Mouse (Mus musculus): ENCODE results near the gene Slc9a3r2. TPM values are rescaled to one million over a fixed set of nuclear protein-coding genes. Genes with fewer than 3 reads are reported as not detected.
A peak's percentile ranks its signal among the peaks of the same experiment; 100 is the strongest.

Gene Slc9a3r2
- polyA plus RNA-seq, 1 experiment from 2014 or later: 56.6 TPM

DNA sequence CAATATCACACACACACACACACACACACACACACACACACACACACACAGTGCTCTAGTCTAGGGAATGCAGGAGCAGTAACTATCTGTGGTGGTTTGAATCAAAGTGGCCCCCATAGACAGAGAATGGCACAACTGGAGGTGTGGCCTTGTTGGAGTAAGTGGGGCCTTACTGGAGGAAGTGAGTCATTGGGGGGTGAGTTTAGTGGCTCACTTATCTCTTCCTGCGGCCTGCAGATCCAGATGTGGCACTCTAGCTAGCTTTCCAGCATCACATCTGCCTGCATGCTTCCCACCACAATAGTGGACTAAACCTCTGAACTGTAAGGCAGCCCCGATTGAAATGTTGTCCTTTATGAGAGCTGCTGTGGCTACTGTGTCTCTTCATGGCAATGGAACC is 39.4 kb downstream of the Slc9a3r2 start:
- Histone ChIP-seq H3K4me2 (no peak overlapping the region), H3K9ac (no peak overlapping the region), H3K36me3 (peaks cover 70% of the 10 kb centered on the region), H3K4me3 (no peak overlapping the region), H3K27me3 (replicated peaks) (no peaks in the 10 kb centered on the region), H3K9me3 (replicated peaks) (no peaks in the 10 kb centered on the region), H3K27ac (ENCODE audit: poor library complexity, severe bottlenecking) (peak overlapping the region; percentile 29; the same call in 1 of the 2 replicates), H3K4me1 (replicated peaks) (peaks cover 11% of the 10 kb centered on the region)
- WGBS: 50% methylated on average over 2 of the region's 2 CpGs
- ATAC-seq (ENCODE audit: insufficient number of reproducible peaks, low FRiP score): peak; percentile 54; the same call in 1 of the 2 replicates

DNA sequence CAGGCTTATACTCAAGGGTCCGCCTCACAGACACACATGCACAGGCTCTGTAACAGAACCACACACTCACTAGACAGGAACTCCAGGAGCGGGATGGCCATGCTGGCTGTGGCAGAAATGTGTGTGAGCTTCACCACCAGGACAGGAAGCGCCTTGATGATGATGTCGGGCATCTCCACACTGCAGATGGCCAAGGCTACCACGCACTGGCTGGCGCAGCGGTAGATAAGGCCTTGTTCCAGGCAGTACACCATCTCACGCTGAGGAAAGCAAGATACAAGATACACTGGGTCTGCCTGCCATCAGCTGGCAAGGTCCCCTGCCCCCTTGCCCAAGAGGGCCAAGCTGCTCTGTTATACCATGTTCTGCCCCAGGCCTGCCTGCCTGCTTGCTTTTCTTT is 41.3 kb downstream of the Slc9a3r2 start:
- H3K27me3 ChIP-seq (replicated peaks): no peaks in the 10 kb centered on the region
- no peak overlapping the region for H3K4me2 ChIP-seq
- no peak overlapping the region for H3K27ac ChIP-seq (ENCODE audit: poor library complexity, severe bottlenecking)
- 81% methylated on average over 8 of the region's 8 CpGs for WGBS
- peaks cover 70% of the 10 kb centered on the region for H3K36me3 ChIP-seq
- no peaks in the 10 kb centered on the region for H3K9me3 ChIP-seq (replicated peaks)
- no peak for ATAC-seq (ENCODE audit: insufficient number of reproducible peaks, low FRiP score)
- H3K9ac ChIP-seq: no peak overlapping the region
- H3K4me1 ChIP-seq (replicated peaks): peaks cover 11% of the 10 kb centered on the region
- H3K4me3 ChIP-seq: no peak overlapping the region

DNA sequence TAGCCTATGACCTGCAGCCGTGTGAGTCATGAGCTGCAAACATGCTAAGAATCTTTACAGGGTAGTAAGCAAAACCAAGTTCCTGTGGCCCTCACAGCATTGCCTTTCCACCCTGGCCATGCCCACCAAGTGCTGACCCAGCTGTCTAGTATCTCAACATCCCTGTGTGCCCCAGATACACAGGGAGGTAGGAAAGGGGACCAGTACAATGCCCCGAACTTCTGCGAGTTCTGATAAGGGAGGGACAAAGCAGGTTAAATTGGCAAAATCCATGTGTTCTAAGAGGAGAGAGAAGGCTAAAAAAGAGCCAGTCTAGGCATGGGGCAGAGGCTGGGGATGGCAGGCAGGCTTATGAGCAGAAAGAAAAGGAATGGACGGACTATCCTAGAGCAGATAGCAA is 41.8 kb downstream of the Slc9a3r2 start:
- Histone ChIP-seq H3K9me3 (replicated peaks) (no peaks in the 10 kb centered on the region), H3K27me3 (replicated peaks) (no peaks in the 10 kb centered on the region), H3K4me2 (no peak overlapping the region), H3K36me3 (peaks cover 70% of the 10 kb centered on the region), H3K9ac (no peak overlapping the region), H3K27ac (ENCODE audit: poor library complexity, severe bottlenecking) (no peak overlapping the region), H3K4me3 (no peak overlapping the region), H3K4me1 (replicated peaks) (peaks cover 11% of the 10 kb centered on the region)
- 79% methylated on average over 4 of the region's 4 CpGs for WGBS
- no peak for ATAC-seq (ENCODE audit: insufficient number of reproducible peaks, low FRiP score)

DNA sequence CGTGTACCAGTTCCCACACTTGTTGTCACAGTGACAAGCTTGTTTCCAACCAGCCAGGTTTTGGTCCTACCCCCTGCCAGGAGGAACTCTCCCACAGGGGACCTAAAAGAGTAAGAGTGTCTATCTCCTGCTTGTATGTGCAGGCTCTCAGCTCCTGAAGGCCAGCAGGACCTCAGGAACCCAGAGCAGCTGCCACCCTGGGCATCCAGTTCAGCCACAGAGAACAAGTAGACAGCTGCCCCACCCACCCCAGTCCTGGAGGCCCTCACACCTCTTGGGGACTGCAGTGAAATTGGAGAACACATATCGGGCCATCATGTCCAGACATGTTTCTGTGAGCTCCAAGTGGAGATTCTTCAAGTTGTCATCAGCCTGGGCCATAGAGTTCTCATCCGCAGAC is 45.6 kb downstream of the Slc9a3r2 start:
- Histone ChIP-seq H3K4me2 (no peak overlapping the region), H3K36me3 (peaks cover 97% of the 10 kb centered on the region), H3K4me1 (replicated peaks) (no peaks in the 10 kb centered on the region; the same call in 1 of the 2 replicates), H3K9ac (no peak overlapping the region), H3K4me3 (no peak overlapping the region), H3K27me3 (replicated peaks) (no peaks in the 10 kb centered on the region), H3K9me3 (replicated peaks) (no peaks in the 10 kb centered on the region), H3K27ac (ENCODE audit: poor library complexity, severe bottlenecking) (no peak overlapping the region)
- no peak for ATAC-seq (ENCODE audit: insufficient number of reproducible peaks, low FRiP score)
- 72% methylated on average over 3 of the region's 3 CpGs for WGBS

DNA sequence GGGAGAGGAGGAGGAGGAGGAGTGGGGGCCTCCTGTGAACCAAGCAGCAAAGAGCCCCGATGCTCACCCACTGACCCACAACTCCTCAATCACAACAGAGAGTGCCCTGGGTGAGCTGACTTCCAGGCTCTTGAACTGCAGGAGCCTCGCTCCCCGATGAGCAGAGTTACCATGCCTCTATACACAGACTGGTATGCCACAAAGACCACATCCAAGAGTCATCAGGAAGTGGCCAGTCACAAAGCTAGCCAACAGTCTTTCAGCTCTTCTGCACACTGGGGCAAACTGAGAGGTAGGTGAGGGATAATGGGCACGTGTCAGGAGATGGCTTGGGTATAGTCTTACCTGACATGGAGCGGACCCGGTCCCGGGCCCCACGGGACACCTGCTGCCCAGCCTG is 46.2 kb downstream of the Slc9a3r2 start:
- WGBS: 93% methylated on average over 8 of the region's 8 CpGs

DNA sequence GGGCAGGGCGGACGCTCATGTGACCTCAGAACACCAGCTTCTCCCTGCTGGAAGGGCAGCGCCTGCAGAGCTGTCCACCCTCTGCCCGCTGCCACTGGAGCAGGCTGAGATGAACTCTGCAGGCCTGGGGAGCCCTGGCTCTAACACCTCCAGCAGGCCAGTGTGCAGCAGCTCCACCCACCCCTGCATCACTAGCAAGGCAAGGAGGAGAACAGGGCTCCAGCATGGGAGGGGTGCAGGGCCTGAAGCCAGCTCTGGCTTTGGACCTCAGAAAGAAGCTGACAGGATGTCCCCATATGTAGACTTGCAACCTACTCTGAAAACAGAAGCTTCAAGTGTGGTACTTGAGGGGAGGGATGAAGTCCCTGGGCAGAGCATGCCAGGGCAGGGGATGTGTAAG is 49.6 kb downstream of the Slc9a3r2 start:
- no peak overlapping the region for H3K27ac ChIP-seq (ENCODE audit: poor library complexity, severe bottlenecking)
- peaks cover 99% of the 10 kb centered on the region for H3K36me3 ChIP-seq
- H3K9me3 ChIP-seq (replicated peaks): no peaks in the 10 kb centered on the region
- 94% methylated on average over 4 of the region's 4 CpGs for WGBS
- H3K4me2 ChIP-seq: no peak overlapping the region
- no peak overlapping the region for H3K4me3 ChIP-seq
- no peaks in the 10 kb centered on the region for H3K27me3 ChIP-seq (replicated peaks)
- no peak for ATAC-seq (ENCODE audit: insufficient number of reproducible peaks, low FRiP score)
- H3K4me1 ChIP-seq (replicated peaks): no peaks in the 10 kb centered on the region; the same call in 1 of the 2 replicates
- H3K9ac ChIP-seq: no peak overlapping the region

More for the DNA sequence above, 46.2 kb downstream of the Slc9a3r2 start:
- no peaks in the 10 kb centered on the region for H3K27me3 ChIP-seq (replicated peaks)
- no peak for ATAC-seq (ENCODE audit: insufficient number of reproducible peaks, low FRiP score)
- H3K27ac ChIP-seq (ENCODE audit: poor library complexity, severe bottlenecking): no peak overlapping the region
- H3K4me2 ChIP-seq: no peak overlapping the region
- no peak overlapping the region for H3K4me3 ChIP-seq
- no peaks in the 10 kb centered on the region for H3K9me3 ChIP-seq (replicated peaks)
- H3K9ac ChIP-seq: no peak overlapping the region
- H3K4me1 ChIP-seq (replicated peaks): no peaks in the 10 kb centered on the region; the same call in 1 of the 2 replicates
- H3K36me3 ChIP-seq: peaks cover 99% of the 10 kb centered on the region

DNA sequence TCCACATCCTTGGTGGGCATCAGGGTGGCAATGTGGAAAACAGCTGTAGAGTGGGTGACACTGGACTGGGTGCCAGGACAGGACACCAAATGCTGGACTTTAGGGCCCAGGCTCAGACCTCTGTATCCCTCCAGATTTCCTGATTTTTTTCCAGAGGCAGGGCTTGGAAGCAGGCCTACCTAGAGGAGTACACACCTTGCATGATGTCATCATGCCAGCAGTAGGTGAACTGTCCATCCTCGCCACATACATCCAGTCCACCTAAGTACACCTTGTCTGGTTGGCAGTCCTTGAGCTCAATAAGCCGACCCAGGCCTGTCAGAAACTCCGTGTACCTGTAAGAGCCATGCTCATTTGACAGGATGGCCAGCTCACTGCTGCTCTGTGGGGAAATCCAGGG is 52.1 kb downstream of the Slc9a3r2 start:
- no peaks in the 10 kb centered on the region for H3K27me3 ChIP-seq (replicated peaks)
- no peaks in the 10 kb centered on the region for H3K9me3 ChIP-seq (replicated peaks)
- no peaks in the 10 kb centered on the region for H3K4me1 ChIP-seq (replicated peaks)
- H3K27ac ChIP-seq (ENCODE audit: poor library complexity, severe bottlenecking): no peak overlapping the region
- H3K4me3 ChIP-seq: no peak overlapping the region
- 81% methylated on average over 3 of the region's 3 CpGs for WGBS
- no peak overlapping the region for H3K4me2 ChIP-seq
- no peak overlapping the region for H3K9ac ChIP-seq
- ATAC-seq (ENCODE audit: insufficient number of reproducible peaks, low FRiP score): no peak
- H3K36me3 ChIP-seq: peaks cover 100% of the 10 kb centered on the region

DNA sequence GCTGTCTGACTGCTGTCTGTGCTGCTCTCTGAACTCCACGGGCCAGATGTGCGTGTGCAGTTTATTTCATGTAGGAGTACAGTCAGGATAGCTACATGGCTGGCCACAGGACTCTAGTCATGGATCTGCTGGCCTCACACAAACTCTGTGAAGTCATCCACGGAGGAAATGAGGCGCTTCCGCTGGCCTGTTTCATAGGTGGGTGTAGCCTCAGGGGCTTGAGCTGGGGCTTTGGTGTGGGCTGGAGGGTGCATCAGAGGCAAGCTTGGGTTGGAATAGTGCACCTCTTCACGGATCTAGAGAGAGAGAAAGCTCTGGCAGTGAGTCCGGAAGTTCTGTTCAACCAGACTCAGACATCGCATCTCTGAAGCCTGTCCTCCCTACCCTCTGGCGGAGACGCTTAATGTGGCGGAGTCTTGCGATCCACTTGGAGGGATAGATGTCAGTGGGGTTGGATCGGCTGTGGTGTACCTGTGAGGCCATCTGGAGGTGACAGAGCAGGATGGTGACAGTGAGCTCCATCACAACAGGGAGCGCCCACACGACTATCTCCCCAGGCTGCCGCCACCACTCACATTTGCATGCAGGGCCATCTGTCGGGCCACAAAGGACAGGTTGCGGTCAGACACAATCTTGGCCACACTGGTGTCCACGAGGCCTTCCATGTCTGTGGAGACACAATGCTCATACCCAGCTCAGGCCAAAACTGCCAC is 53.5 kb downstream of the Slc9a3r2 start:
- H3K36me3 ChIP-seq: peaks cover 99% of the 10 kb centered on the region
- no peak for ATAC-seq (ENCODE audit: insufficient number of reproducible peaks, low FRiP score)
- H3K27ac ChIP-seq (ENCODE audit: poor library complexity, severe bottlenecking): no peak overlapping the region
- H3K4me2 ChIP-seq: no peak overlapping the region
- 90% methylated on average over 19 of the region's 19 CpGs for WGBS
- no peaks in the 10 kb centered on the region for H3K4me1 ChIP-seq (replicated peaks)
- no peak overlapping the region for H3K4me3 ChIP-seq
- no peaks in the 10 kb centered on the region for H3K27me3 ChIP-seq (replicated peaks)
- no peaks in the 10 kb centered on the region for H3K9me3 ChIP-seq (replicated peaks)
- H3K9ac ChIP-seq: no peak overlapping the region

DNA sequence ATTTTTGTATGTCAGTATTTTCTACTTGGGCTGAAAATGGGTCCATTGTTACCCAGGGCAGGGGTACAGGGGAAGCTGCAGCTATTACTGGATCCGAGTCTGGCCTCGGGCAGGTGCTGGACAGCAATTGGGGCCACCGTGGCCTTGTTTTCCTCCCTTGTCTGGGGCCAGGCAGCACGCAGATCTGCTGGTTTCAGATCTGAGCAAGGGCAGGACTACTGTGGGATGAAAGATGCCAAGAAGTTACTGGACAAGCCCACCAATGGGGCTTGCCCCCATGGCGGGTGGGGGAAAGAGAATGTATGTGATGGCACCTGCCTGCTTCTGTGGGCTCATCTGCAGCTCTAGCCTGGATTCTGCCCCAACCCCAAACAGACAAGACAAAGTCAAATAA is 54.1 kb downstream of the Slc9a3r2 start:
- Histone ChIP-seq H3K4me1 (replicated peaks) (no peaks in the 10 kb centered on the region), H3K9ac (no peak overlapping the region), H3K36me3 (peaks cover 99% of the 10 kb centered on the region), H3K4me3 (no peak overlapping the region), H3K27ac (ENCODE audit: poor library complexity, severe bottlenecking) (no peak overlapping the region), H3K27me3 (replicated peaks) (no peaks in the 10 kb centered on the region), H3K4me2 (no peak overlapping the region), H3K9me3 (replicated peaks) (no peaks in the 10 kb centered on the region)
- 83% methylated on average over 5 of the region's 5 CpGs for WGBS
- ATAC-seq (ENCODE audit: insufficient number of reproducible peaks, low FRiP score): no peak

DNA sequence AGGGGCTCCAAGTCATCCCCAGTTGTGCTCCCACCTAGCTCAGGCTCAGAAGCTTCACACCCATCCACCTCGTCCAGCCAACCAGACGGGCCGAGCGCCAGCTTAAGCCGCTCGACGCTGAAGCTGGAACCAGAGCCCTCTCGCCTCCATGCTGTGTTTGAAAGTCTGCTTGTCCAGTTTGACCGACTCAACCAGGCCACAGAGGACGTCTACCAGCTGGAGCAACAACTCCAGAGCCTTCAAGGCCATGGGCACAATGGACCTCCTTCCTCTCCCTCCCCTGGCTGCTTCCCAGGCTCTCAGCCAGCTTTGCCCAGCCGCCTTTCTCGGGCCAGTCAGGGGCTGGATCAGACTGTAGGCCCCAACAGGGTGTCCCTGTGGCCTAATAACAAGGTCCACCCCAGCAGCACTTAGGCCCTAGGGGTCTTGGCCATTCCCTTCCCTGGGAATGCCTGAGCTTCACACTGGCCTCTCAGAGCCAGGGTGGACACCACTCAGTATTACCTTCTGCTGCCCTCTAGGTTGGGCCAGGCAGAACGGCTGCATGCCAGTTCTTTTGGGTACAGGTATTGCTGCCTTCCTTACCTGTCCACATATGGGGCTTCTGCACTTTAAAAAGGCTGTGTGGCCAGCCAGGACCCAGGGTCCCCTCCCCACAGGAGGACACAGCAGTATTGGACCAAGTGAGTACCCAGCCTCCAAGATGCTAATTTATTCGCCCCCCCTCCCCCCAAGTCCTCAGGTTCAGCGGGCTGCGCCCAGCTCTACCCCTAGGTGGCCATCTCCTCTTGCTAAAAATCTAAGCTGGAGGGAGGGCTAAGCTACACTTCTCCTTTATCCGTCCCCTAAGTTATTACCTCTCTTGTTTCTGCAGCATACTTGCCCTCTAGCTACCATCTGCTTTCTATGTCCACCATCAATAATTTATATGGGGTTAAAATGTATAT is 54.7 kb downstream of the Slc9a3r2 start:
- no peak overlapping the region for H3K4me2 ChIP-seq
- WGBS: 81% methylated on average over 17 of the region's 17 CpGs
- ATAC-seq (ENCODE audit: insufficient number of reproducible peaks, low FRiP score): no peak

More for the DNA sequence above, 54.7 kb downstream of the Slc9a3r2 start:
- Histone ChIP-seq H3K4me3 (no peak overlapping the region), H3K9me3 (replicated peaks) (no peaks in the 10 kb centered on the region), H3K36me3 (peaks cover 99% of the 10 kb centered on the region), H3K27ac (ENCODE audit: poor library complexity, severe bottlenecking) (no peak overlapping the region), H3K4me1 (replicated peaks) (no peaks in the 10 kb centered on the region), H3K27me3 (replicated peaks) (no peaks in the 10 kb centered on the region), H3K9ac (no peak overlapping the region)

All from heart, embryonic 12.5 days (tissue).